Mouse (Mus musculus) myocyte (in vitro differentiated cells): ENCODE measurements around the gene Hist1h4f.

Experiments used
- MAX ChIP-seq: IDR thresholded peaks from one replicate; pipeline ENCODE4 v1.6.1; 2011; ENCODE audit warnings: low read depth, mild to moderate bottlenecking, control low read depth
- MYOD1 ChIP-seq, 3 experiments: IDR thresholded peaks; one replicate each; pipeline ENCODE4 v1.6.1; 2011; ENCODE audit warnings: control low read depth in 2 of 3, low read depth in 2 of 3, mild to moderate bottlenecking in 2 of 3, moderate library complexity in 1 of 3; ENCODE audit not compliant: insufficient read length in 2 of 3, control insufficient read depth in 1 of 3
- MYOG ChIP-seq, 3 experiments: IDR thresholded peaks; one replicate each; pipeline ENCODE4 v1.6.1; 2011; ENCODE audit warnings: control low read depth in 2 of 3, low read depth in 2 of 3, mild to moderate bottlenecking in 2 of 3; ENCODE audit not compliant: insufficient read length in 2 of 3, control insufficient read depth in 1 of 3, insufficient read depth in 1 of 3
- POLR2A ChIP-seq: IDR thresholded peaks from one replicate; pipeline ENCODE4 v1.6.1; 2011; ENCODE audit warnings: low read depth, mild to moderate bottlenecking, control low read depth, moderate library complexity; ENCODE audit not compliant: insufficient read length
- POLR2AphosphoS2 ChIP-seq: IDR thresholded peaks from one replicate; pipeline ENCODE4 v1.6.1; 2011; ENCODE audit warnings: low read depth, control low read depth; ENCODE audit not compliant: insufficient read length
- TCF12 ChIP-seq: IDR thresholded peaks from one replicate; pipeline ENCODE4 v1.6.1; 2011; ENCODE audit warnings: mild to moderate bottlenecking, control low read depth; ENCODE audit not compliant: poor library complexity, insufficient read depth, severe bottlenecking
- USF1 ChIP-seq: IDR thresholded peaks from one replicate; pipeline ENCODE4 v1.6.1; 2011; ENCODE audit warnings: low read depth, mild to moderate bottlenecking, control low read depth, moderate library complexity

DNA sequence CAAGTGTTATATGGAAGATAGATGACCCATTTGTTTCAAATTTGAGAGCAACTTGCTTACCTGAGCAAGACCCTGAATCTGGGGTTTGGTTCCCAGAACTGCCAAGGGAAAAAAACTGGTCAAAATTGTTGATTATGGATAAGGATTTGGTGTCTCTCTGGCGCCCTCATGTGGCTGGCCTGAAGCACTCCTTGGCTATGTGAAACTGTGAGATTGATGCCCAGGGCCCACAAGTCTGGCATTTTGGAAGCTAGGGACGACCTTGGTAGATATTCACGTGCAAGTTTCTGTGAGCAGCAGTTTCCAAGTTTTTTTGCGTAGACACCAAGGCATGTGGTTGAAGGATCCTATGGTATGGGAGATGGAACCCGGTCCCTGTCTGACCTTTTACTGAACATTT, 26.8 kb downstream of the Hist1h4f start:
- no peak for TF ChIP-seq POLR2A
- TF ChIP-seq MYOG (IDR thresholded peaks at IDR 0.05; ENCODE audit: control insufficient read depth in 1 of 3, insufficient read depth in 1 of 3, insufficient read length in 2 of 3, low read depth in 2 of 3): no peak
- no peak for TF ChIP-seq MYOD1 (IDR thresholded peaks at IDR 0.05; ENCODE audit: control insufficient read depth in 1 of 3, insufficient read length in 2 of 3, low read depth in 2 of 3)
- no peak for TF ChIP-seq MAX
- no peak for TF ChIP-seq TCF12
- no peak for TF ChIP-seq USF1
- TF ChIP-seq POLR2AphosphoS2: no peak
